Mouse (Mus musculus) ES-E14 (cell line): Measurements from ENCODE around the gene Nfe2l1. TPM values are rescaled to one million over a fixed set of nuclear protein-coding genes. Genes with fewer than 3 reads are reported as not detected.

Source experiments
- DNase-seq: peaks from one replicate; pipeline ENCODE4 v3.0.0-alpha.2; 2013; ENCODE audit warnings: low read depth, low spot score
- H3K27ac ChIP-seq: 2 replicates; pipeline ENCODE4 v1.5.1; 2012; ENCODE audit warnings: low read depth, mild to moderate bottlenecking, low read length, moderate library complexity, mixed read lengths; ENCODE audit not compliant: poor library complexity, insufficient read depth, severe bottlenecking
- H3K36me3 ChIP-seq: 2 replicates; pipeline ENCODE4 v1.6.1; 2012; ENCODE audit warnings: mild to moderate bottlenecking, low read length, moderate library complexity, mixed read lengths; ENCODE audit not compliant: control insufficient read depth, poor library complexity, insufficient read depth, severe bottlenecking
- H3K4me1 ChIP-seq, 2 experiments: fragments of 150-350 bp in 1 of 2; sonication (generic) in 1 of 2; 2 replicates each; pipeline ENCODE4 v1.6.1; 2012; ENCODE audit warnings: low read length in 2 of 2, mild to moderate bottlenecking in 1 of 2, mixed read lengths in 1 of 2; ENCODE audit not compliant: control insufficient read depth in 2 of 2, insufficient read depth in 2 of 2, poor library complexity in 1 of 2
- H3K4me3 ChIP-seq, 2 experiments: fragments of 150-350 bp in 1 of 2; sonication (generic) in 1 of 2; 2 replicates each; pipeline ENCODE4 v1.5.1; 2012; ENCODE audit warnings: low read length in 2 of 2, low read depth in 1 of 2, mild to moderate bottlenecking in 1 of 2, mixed read lengths in 1 of 2; ENCODE audit not compliant: insufficient read depth in 1 of 2, poor library complexity in 1 of 2, severe bottlenecking in 1 of 2
- H3K9ac ChIP-seq: 2 replicates; pipeline ENCODE4 v1.6.1; 2012; ENCODE audit warnings: low read depth, mild to moderate bottlenecking, low read length, mixed read lengths; ENCODE audit not compliant: poor library complexity, insufficient read depth, severe bottlenecking
- H3K9me3 ChIP-seq: fragments of 150-350 bp; sonication (generic); 2 replicates; pipeline ENCODE4 v1.6.1; 2012; ENCODE audit warnings: low read depth, mild to moderate bottlenecking, low read length; ENCODE audit not compliant: control insufficient read depth, insufficient read depth
- CHD2 ChIP-seq: IDR thresholded peaks from 2 replicates; pipeline ENCODE4 v1.6.1; 2014; ENCODE audit warnings: mild to moderate bottlenecking, low read depth, low read length, inconsistent platforms
- HCFC1 ChIP-seq: IDR thresholded peaks from 2 replicates; pipeline ENCODE4 v1.6.1; 2012; ENCODE audit warnings: low read length, inconsistent platforms, borderline replicate concordance; ENCODE audit not compliant: insufficient read depth
- MAFK ChIP-seq: IDR thresholded peaks from 2 replicates; pipeline ENCODE4 v1.6.1; 2014; ENCODE audit warnings: mild to moderate bottlenecking, low read depth, low read length, inconsistent platforms; ENCODE audit not compliant: insufficient read depth
- ZC3H11A ChIP-seq: IDR thresholded peaks from 2 replicates; pipeline ENCODE4 v1.6.1; 2012; ENCODE audit warnings: low read depth, mild to moderate bottlenecking, inconsistent platforms, low read length, borderline replicate concordance
- ZNF384 ChIP-seq: IDR thresholded peaks from 2 replicates; pipeline ENCODE4 v1.6.1; 2012; ENCODE audit warnings: low read depth, low read length, inconsistent platforms
- in situ Hi-C, 2 experiments: fragments of 600-800 bp; cut with MboI; formaldehyde crosslinking; loops; one replicate each; pipeline ENCODE4 v1.15.1; 2025; ENCODE audit warnings: low sequenced_read_pairs in 2 of 2, inconsistent platforms in 1 of 2; ENCODE audit not compliant: unreplicated experiment in 2 of 2
- total RNA-seq: library from RNA; depleted of rRNA; stranded (reverse); fragments of 300-350 nt; gene quantifications from 2 replicates; pipeline ENCODE4 v1.2.3, GENCODE M21; 2012

Nfe2l1 gene
- total RNA-seq, 1 experiment = 166 TPM

- H3K27ac ChIP-seq = no peak overlapping the region
- no peak overlapping the region for H3K9ac ChIP-seq
- in situ Hi-C loops = no loop called here
- H3K9me3 ChIP-seq = no peaks in the 10 kb centered on the region
- H3K36me3 ChIP-seq = no peaks in the 10 kb centered on the region
- TF ChIP-seq HCFC1 = no peak
- TF ChIP-seq MAFK = no peak
- TF ChIP-seq CHD2 = no peak
- no peak for TF ChIP-seq ZC3H11A
- no peak for TF ChIP-seq ZNF384
- peaks cover 1 to 13% of the 10 kb centered on the region in 2 experiments; a peak in 1 of 4 replicates for H3K4me1 ChIP-seq
- no peak for DNase-seq
- H3K4me3 ChIP-seq = no peak overlapping the region
Measured at GRCm38 (mm10) chr11:96876300-96877040, 46.7 kb upstream of the Nfe2l1 start.

- DNase-seq = peak; percentile 48
- TF ChIP-seq ZNF384 (no peak), HCFC1 (no peak), ZC3H11A (no peak)
- peaks cover 1 to 14% of the 10 kb centered on the region in 2 experiments; a peak in 1 of 4 replicates for H3K4me1 ChIP-seq
- no peaks in the 10 kb centered on the region for H3K36me3 ChIP-seq
- peak overlapping the region; percentile 48 to 68 for H3K4me3 ChIP-seq
- in situ Hi-C loops = no loop called here
- H3K9me3 ChIP-seq = no peaks in the 10 kb centered on the region
- no peak overlapping the region for H3K27ac ChIP-seq
- no peak overlapping the region for H3K9ac ChIP-seq
Measured at GRCm38 (mm10) chr11:96875745-96876144, 46.0 kb upstream of the Nfe2l1 start.

GRCm38 (mm10) chr11:96875270-96875669 lies 45.5 kb upstream of the Nfe2l1 start:
- Histone ChIP-seq H3K9me3 (no peaks in the 10 kb centered on the region), H3K36me3 (no peaks in the 10 kb centered on the region), H3K9ac (no peak overlapping the region), H3K27ac (no peak overlapping the region), H3K4me3 (peak overlapping the region; percentile 48 to 68; a peak in 3 of 4 replicates), H3K4me1 (peaks cover 1 to 14% of the 10 kb centered on the region in 2 experiments; a peak in 1 of 4 replicates)
- in situ Hi-C loops = no loop called here
- no peak for TF ChIP-seq ZNF384
- DNase-seq = no peak

GRCm38 (mm10) chr11:96873601-96874140 lies 43.9 kb upstream of the Nfe2l1 start:
- Histone ChIP-seq H3K36me3 (no peaks in the 10 kb centered on the region), H3K4me3 (no peak overlapping the region), H3K9ac (no peak overlapping the region), H3K9me3 (no peaks in the 10 kb centered on the region), H3K4me1 (peaks cover 1 to 14% of the 10 kb centered on the region in 2 experiments; a peak in 1 of 4 replicates), H3K27ac (no peak overlapping the region)
- in situ Hi-C loops = loop anchor here (5.0 to 25.0 kb wide), 3 partner anchors 39 to 586 kb away; partner anchors contain the start of genes Hoxb6 (in 1 of the 2), Hoxb7 (in 1 of the 2) and Hoxb8 (in 1 of the 2)
- no peak for DNase-seq
- no peak for TF ChIP-seq ZNF384
- no peak for TF ChIP-seq MAFK
- no peak for TF ChIP-seq HCFC1
- no peak for TF ChIP-seq ZC3H11A
- no peak for TF ChIP-seq CHD2
